Mouse (Mus musculus): Measurements from ENCODE around the gene Dnpep. TPM values are rescaled to one million over a fixed set of nuclear protein-coding genes. Genes with fewer than 3 reads are reported as not detected.

Gene Dnpep
- total RNA-seq (2021): 10 to 100 TPM; 65.0 to 70.5 TPM
- long read RNA-seq, experiment 1, transcript Dnpep-201 (15 exons, 2,488 nt): major isoform, 117 of 151 reads
- long read RNA-seq, experiment 1, transcript Dnpep-202 (15 exons, 1,571 nt): minor isoform, 17 of 151 reads
- long read RNA-seq, experiment 1, partial matches to known transcripts: 4 of 151 reads
- long read RNA-seq, experiment 1, other reads (novel, unspliced or antisense): 11 of 151 reads
- long read RNA-seq, experiment 2, transcript Dnpep-202 (15 exons, 1,571 nt): minor isoform, 16 of 131 reads
- long read RNA-seq, experiment 2, transcript Dnpep-201 (15 exons, 2,488 nt): major isoform, 97 of 131 reads
- long read RNA-seq, experiment 2, transcript Dnpep-209 (14 exons, 1,862 nt): minor isoform, 6 of 131 reads
- long read RNA-seq, experiment 2, partial matches to known transcripts: 2 of 131 reads
- long read RNA-seq, experiment 2, other reads (novel, unspliced or antisense): 9 of 131 reads

GRCm38 (mm10) chr1:75317241-75318201, at the start of gene Dnpep:
TSS of gene Dnpep (minus strand) at chr1:75317990.
- DNase-seq (ENCODE audit: low spot score in 2 of 2): peak; percentile 100

GRCm38 (mm10) chr1:75365510-75366137, 47.8 kb upstream of the Dnpep start:
- peak in 1 of 2 experiments; percentile 7 for DNase-seq (ENCODE audit: low spot score in 2 of 2)

- no peak for DNase-seq (ENCODE audit: low spot score in 2 of 2)
These were observed 46.1 kb upstream of the Dnpep start for GRCm38 (mm10) chr1:75363868-75364267.

GRCm38 (mm10) chr1:75361750-75362149, 44.0 kb upstream of the Dnpep start:
- DNase-seq (ENCODE audit: low spot score in 2 of 2): peak in 1 of 2 experiments; percentile 10

DNA sequence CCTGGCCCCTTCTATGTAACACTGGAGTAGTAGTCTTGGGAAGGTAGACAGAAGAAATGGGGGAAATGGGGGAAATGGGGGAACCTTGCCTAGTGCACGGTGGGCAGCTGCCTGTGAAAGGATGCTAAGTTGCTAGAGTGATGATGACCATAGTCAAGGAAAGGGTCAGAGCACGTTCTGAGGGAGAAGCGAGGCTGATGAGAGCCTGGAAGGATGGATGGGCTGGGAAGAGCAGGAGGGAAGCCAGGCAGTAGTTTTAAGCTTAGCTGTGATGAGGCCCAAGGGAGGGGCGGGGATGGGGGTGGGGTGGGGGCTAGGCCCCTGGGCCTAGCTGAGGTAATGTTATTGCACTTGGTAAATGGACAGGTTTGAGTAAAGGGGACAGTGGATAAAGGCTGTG, 43.3 kb upstream of the Dnpep start:
- DNase-seq (ENCODE audit: low spot score in 2 of 2): no peak

GRCm38 (mm10) chr1:75360112-75361031, 42.6 kb upstream of the Dnpep start, which contains the start of gene Des:
TSS of gene Des (plus strand) at chr1:75360329.
- DNase-seq (ENCODE audit: low spot score in 2 of 2): peak; percentile 68 to 80

GRCm38 (mm10) chr1:75359346-75359745, 41.6 kb upstream of the Dnpep start:
- peak in 1 of 2 experiments; percentile 18 for DNase-seq (ENCODE audit: low spot score in 2 of 2)

GRCm38 (mm10) chr1:75358009-75358408, 40.2 kb upstream of the Dnpep start:
- DNase-seq (ENCODE audit: low spot score in 2 of 2): no peak

DNA sequence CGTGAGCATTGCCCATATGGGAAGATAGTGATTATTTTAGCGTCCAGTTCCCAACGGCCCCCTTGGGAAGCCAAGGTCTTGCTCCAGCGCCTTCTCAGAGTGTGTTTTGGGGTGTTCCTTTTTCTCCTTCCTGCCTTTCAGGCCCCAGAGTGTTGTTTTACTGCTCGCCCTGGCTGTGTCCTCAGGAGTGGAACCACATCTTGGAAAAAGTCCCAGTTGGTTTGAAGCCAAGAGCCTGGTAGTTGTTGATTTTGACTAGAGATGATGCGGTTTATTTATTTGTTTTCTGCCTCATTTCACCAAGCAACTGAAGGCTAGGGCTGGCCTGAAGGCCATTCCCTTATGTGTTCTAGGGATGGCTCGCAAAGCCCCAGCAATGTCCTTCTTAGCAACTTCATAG, 39.5 kb upstream of the Dnpep start:
- DNase-seq (ENCODE audit: low spot score in 2 of 2): no peak

DNA sequence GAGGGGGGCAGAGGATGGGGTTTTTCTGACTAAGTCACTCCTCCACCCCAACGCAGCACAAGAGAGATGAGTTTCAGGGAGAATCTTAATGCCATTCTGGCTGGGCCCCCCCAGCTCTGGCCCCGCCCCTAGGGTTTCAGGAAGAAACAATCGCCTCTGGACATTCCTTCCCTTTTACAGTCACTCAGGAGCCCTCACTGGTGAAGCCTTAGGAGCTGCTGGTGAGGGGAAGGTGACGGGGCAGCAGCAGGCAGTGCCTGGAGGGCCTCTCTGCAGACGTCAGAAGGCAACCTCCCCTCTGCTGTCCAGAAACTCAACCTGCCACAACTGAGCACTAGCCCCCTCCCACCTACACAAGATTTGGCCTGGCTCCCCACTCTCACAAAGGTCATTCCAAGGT, 31.5 kb upstream of the Dnpep start:
- DNase-seq (ENCODE audit: low spot score in 2 of 2): no peak

GRCm38 (mm10) chr1:75347279-75347678, 29.5 kb upstream of the Dnpep start:
- no peak for DNase-seq (ENCODE audit: low spot score in 2 of 2)

DNA sequence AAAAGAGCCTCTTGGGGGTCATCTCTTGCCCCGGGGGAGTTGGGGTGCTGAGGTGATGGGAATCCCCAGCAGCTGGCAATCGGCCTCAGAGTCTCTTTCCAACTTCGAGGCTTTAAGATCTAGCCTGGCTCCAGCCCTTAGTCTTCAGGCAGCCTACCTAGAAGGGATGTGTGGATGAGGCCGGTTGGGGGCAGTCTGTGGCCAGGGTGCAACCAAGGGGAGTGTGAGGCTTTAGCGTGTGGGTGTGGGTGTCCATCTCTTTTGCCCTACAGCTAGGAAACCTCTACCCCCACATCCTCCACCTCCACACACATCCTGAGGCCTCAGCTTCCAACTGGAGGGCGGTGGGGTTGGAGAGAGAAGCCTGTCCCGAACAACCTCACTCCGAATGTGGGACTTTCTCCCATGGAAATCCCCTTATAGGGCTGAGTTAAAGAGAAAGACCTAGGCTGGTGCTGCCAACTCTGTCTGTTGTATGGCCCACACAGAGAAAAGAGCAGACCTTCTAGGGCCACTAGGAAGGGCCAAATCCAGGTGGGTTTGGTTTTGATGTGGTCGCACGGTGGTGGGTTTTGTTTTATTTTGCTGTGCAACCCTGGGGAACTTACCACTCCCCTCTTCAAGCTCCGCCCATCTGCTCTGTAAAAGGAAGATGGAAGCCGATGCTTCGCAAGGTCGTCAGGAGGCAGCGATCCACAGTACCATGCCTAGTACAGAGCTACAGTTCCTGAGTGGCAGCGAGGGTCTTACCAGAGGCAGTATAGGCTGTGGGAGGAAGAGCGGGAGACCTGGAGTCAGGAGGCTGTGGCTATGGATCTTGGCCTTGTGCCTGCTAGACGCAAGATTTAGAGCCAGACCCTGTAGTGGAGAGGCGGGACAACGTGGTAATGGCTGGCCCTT, 27.5 kb upstream of the Dnpep start:
- no peak for DNase-seq (ENCODE audit: low spot score in 2 of 2)

DNA sequence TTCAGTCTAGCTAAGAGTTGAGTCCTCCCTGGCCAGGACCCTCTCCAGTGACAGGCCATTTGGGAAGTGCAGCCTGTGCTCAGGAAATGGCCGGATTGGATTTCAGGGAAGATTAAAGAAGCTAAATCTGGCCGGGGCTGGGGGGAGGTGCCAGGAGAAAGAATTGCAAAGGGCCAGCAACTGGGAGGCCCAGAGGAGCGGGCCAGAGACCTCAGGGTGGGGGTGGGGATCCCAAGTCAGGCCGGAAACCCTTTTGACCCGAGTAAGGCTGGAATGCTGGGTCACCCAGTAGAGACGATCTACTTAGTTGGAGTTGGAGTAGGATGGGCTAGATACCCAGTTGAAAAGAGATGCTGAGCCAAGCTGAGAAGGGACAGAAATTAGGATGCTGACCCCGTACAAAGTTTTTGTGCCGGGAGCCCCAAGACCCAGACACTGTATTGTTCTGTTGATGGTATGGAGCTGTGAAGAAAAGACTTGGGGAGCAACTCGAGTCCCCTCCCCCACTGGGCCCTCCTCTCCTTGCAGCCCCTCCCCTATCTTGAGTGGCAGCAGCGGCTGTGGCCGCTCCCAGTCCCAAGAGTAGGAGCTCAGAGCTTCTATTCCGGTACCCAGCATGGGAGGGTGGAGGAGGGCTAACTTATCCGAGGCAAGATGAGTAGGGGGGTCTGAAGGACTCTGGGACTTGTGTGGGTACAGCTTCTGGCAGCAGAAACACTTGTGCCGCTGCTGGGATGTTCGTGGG, 26.7 kb upstream of the Dnpep start:
- DNase-seq (ENCODE audit: low spot score in 2 of 2): peak in 1 of 2 experiments; percentile 53

DNA sequence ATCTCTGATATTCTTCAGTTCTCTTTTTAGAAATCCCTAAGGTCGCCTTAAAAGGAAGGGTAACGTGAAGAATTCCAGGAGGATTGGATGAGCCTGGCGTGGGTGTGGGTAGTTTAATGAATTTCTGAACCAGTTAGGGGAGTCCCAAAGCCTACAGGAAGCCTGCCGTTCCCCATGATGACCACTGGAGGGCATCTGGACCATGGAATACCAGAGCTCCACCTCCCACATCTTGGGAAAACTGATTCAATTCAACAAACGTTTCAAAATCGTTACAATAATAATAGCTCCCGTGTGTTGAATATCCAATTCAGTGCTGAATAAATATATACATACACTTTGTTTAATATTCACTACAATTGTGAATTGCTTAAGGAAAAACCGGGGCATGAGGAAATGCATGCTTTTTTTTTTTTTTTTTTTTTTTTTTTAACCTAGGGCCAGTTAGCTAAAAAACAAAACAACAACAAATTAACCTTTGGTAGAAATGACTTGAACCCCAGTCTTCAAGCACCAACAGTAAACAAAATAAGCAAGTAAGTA, 25.2 kb upstream of the Dnpep start:
- peak in 1 of 2 experiments; percentile 48 for DNase-seq (ENCODE audit: low spot score in 2 of 2)

DNA sequence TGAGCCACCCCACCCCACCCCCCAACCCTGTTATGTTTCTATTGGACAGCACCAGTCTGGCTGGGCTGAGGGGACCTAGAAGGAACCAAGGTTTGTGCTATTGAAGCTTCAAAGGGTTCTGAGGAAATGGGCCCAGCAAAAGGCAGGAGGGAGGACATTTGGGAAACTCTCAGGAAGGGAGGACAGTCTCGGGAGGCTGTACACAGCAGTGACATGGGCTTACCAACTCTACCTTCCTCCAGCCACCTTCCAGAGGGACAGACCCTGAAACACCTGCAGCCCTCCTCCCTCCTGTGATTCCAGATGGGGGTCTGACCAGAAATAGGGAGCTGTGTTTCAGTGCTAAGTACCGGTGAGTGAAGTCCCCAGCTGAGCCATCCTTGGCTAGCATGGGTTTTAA, 22.7 kb upstream of the Dnpep start:
- DNase-seq (ENCODE audit: low spot score in 2 of 2): no peak

DNA sequence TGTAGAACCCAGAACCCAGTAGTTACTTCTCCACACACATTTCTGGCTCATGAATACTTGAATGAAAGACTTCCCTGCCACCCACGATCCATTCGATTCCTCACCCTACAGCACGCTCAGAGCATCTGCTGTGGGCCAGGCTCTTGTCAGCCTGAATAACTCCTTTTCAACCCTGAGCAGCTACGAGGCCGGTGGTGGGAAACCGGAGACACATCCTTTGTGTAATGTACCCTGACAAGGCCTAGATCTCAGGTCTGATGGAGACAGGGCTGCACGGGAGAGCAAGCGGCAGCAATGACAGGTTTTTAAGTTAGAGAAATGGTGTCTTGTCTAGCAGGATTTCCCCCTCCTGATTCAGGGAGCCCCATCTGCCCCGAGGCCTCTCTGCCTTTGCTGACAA, 21.5 kb upstream of the Dnpep start:
- DNase-seq (ENCODE audit: low spot score in 2 of 2): no peak

- no peak for DNase-seq (ENCODE audit: low spot score in 2 of 2)
These were observed 20.4 kb upstream of the Dnpep start for GRCm38 (mm10) chr1:75338091-75338694.

- DNase-seq (ENCODE audit: low spot score in 2 of 2): no peak
These were observed 19.3 kb upstream of the Dnpep start for GRCm38 (mm10) chr1:75337097-75337496.
